Mouse (Mus musculus) embryonic facial prominence, embryonic 14.5 days (tissue): ENCODE data around the gene Cry2. TPM values are rescaled to one million over a fixed set of nuclear protein-coding genes. Genes with fewer than 3 reads are reported as not detected.

ENCODE experiments used
- ATAC-seq: fragments of 200-750 bp; cut with Nextera tagmentation; 2 replicates; pipeline ENCODE4 v1.8.0; 2017; ENCODE audit warnings: low read depth, moderate number of reproducible peaks, moderate TSS enrichment
- DNase-seq: peaks from one replicate; pipeline ENCODE4 v3.0.0-alpha.2; 2015; ENCODE audit warnings: low spot score
- H3K27ac ChIP-seq: fragments of 300-500 bp; sonication (generic); replicated peaks from 2 replicates; pipeline ENCODE4 v1.5.1; 2014; ENCODE audit warnings: low read depth, mild to moderate bottlenecking, low read length, moderate library complexity
- H3K27me3 ChIP-seq: fragments of 300-500 bp; sonication (generic); replicated peaks from 2 replicates; pipeline ENCODE4 v1.6.1; 2014; ENCODE audit warnings: low read length; ENCODE audit not compliant: control insufficient read depth, insufficient read depth
- H3K36me3 ChIP-seq: fragments of 300-500 bp; sonication (generic); 2 replicates; pipeline ENCODE4 v1.6.1; 2014; ENCODE audit warnings: low read length, mixed read lengths; ENCODE audit not compliant: control insufficient read depth, insufficient read depth
- H3K4me1 ChIP-seq: fragments of 300-500 bp; sonication (generic); 2 replicates; pipeline ENCODE4 v1.6.1; 2014; ENCODE audit warnings: antibody characterized with exemption, low read length; ENCODE audit not compliant: control insufficient read depth, insufficient read depth
- H3K4me2 ChIP-seq: fragments of 300-500 bp; sonication (generic); 2 replicates; pipeline ENCODE4 v1.6.1; 2014; ENCODE audit warnings: low read depth, mild to moderate bottlenecking, low read length, moderate library complexity, mixed read lengths
- H3K4me3 ChIP-seq: fragments of 300-500 bp; sonication (generic); 2 replicates; pipeline ENCODE4 v1.5.1; 2014; ENCODE audit warnings: low read depth, mild to moderate bottlenecking, low read length
- H3K9ac ChIP-seq: fragments of 300-500 bp; sonication (generic); 2 replicates; pipeline ENCODE4 v1.6.1; 2014; ENCODE audit warnings: low read depth, mild to moderate bottlenecking, low read length, moderate library complexity, mixed read lengths
- H3K9me3 ChIP-seq: fragments of 300-500 bp; sonication (generic); 2 replicates; pipeline ENCODE4 v1.6.1; 2016; ENCODE audit warnings: low read length; ENCODE audit not compliant: control insufficient read depth
- WGBS: fragments of 180-500 bp; shearing (Covaris S2); extraction: QIAGEN DNeasy Blood & Tissue Kit; methylation state at CpG from one replicate; pipeline ENCODE4 v1.1.7; 2014; 5-methylcytosine and 5-hydroxymethylcytosine counted together
- polyA plus RNA-seq: library from polyadenylated mRNA; unstranded; fragments of >200 nt; fragmentation: Nextera tagmentation; extraction: Ambion mirVana; gene quantifications from 2 replicates; pipeline ENCODE4 v1.2.1, GENCODE M21; 2014

The Cry2 gene
- polyA plus RNA-seq, 1 experiment from 2014 or later: 27.1 TPM

DNA sequence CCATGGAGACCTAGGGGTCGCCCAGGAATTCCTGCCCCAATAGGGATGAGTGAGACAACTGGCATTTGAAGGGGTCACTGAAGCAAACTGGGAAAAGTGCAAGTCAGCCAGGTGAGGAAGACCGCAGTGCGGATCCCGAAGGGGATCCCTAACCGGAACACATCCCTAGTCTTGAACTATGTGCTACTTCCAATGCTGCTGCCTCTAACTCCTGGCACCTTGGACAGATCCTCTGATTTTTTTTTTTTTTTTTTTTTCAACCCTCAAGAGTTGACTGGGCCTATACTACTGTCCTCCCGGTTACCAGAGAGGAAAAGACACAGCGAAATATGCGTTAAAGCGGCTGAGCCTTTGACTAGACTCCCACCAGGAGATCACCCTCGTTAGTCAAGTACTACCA, 44.2 kb downstream of the Cry2 start:
- Histone ChIP-seq H3K9ac (peak overlapping the region; percentile 76), H3K4me2 (peak overlapping the region; percentile 86), H3K4me1 (peaks cover 20% of the 10 kb centered on the region; the same call in 1 of the 2 replicates), H3K9me3 (no peaks in the 10 kb centered on the region), H3K4me3 (peak overlapping the region; percentile 73), H3K36me3 (peaks cover 28% of the 10 kb centered on the region), H3K27me3 (no peaks in the 10 kb centered on the region), H3K27ac (peak overlapping the region; percentile 83; the same call in 1 of the 2 replicates)
- ATAC-seq: no peak; the same call in 1 of the 2 replicates
- no peak for DNase-seq
- 4% methylated on average over 10 of the region's 10 CpGs for WGBS

DNA sequence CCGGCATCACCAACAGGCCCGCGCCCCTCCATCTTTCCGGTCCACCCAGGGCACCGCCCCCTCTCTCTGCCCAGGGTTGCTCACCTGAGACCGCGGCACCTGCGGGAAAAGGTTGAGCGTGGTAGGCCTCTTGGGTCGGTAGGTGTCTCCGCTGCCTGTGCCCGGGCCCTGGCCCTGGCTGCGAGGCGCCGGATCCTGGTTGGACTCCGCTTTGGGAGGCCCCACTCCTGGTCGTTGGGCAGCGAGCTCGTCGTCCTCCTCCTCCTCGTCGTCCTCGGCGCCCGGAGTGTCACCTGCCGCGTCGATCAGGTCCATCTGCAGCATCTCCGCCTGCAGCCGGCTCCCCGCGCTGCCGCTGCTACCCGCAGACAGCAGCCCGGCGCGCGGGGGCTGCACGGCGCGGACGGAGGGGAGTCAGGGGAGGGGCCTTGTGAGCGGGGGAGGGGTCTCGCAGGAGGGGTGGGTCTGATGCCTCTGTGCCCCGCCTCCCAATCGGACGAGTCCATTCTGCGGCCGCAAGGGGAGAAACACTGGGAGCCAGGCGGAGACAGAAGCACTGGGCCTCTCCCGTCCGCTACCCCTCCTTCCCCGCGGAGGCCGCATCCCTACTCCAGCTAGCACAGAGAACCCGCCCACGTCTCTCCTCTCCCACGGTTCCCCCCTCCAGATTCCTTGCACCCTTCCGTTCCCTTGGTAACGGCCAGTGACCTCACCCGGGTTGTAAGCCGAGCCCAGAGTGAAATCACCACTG, 44.8 kb downstream of the Cry2 start:
- H3K4me2 ChIP-seq: peak overlapping the region; percentile 86
- DNase-seq (peak; percentile 97), ATAC-seq (peak; percentile 93)
- peaks cover 20% of the 10 kb centered on the region; the same call in 1 of the 2 replicates for H3K4me1 ChIP-seq
- H3K27me3 ChIP-seq: no peaks in the 10 kb centered on the region
- no peaks in the 10 kb centered on the region for H3K9me3 ChIP-seq
- WGBS: under 1% methylated on average over 37 of the region's 62 CpGs
- peaks cover 33% of the 10 kb centered on the region for H3K36me3 ChIP-seq
- peak overlapping the region; percentile 83 for H3K27ac ChIP-seq
- peak overlapping the region; percentile 73 for H3K4me3 ChIP-seq
- H3K9ac ChIP-seq: peak overlapping the region; percentile 76

- 57% methylated on average over 3 of the region's 3 CpGs for WGBS
- H3K4me2 ChIP-seq: peak overlapping the region; percentile 86
- peak overlapping the region; percentile 73 for H3K4me3 ChIP-seq
- peaks cover 42% of the 10 kb centered on the region for H3K36me3 ChIP-seq
- H3K27ac ChIP-seq: no peak overlapping the region
- H3K4me1 ChIP-seq: peaks cover 20% of the 10 kb centered on the region; the same call in 1 of the 2 replicates
- ATAC-seq: no peak
- H3K27me3 ChIP-seq: no peaks in the 10 kb centered on the region
- DNase-seq: no peak
- peak overlapping the region; percentile 76 for H3K9ac ChIP-seq
- H3K9me3 ChIP-seq: no peaks in the 10 kb centered on the region
These were observed 45.7 kb downstream of the Cry2 start for GRCm38 (mm10) chr2:92388081-92388517.

- no peak for DNase-seq
- H3K27ac ChIP-seq: no peak overlapping the region
- no peaks in the 10 kb centered on the region for H3K27me3 ChIP-seq
- H3K9ac ChIP-seq: no peak overlapping the region; the same call in 1 of the 2 replicates
- ATAC-seq: no peak
- H3K4me1 ChIP-seq: peaks cover 20% of the 10 kb centered on the region; the same call in 1 of the 2 replicates
- 71% methylated on average over 4 of the region's 4 CpGs for WGBS
- 0 out of 2 replicates have a peak overlapping the region, but pooled peaks have one; percentile 86 for H3K4me2 ChIP-seq
- H3K36me3 ChIP-seq: peaks cover 47% of the 10 kb centered on the region
- H3K4me3 ChIP-seq: no peak overlapping the region
- H3K9me3 ChIP-seq: no peaks in the 10 kb centered on the region
These were observed 46.2 kb downstream of the Cry2 start for GRCm38 (mm10) chr2:92387646-92388045.

- WGBS: 92% methylated on average over 27 of the region's 30 CpGs
- ATAC-seq: no peak
- Histone ChIP-seq H3K4me1 (peaks cover 13% of the 10 kb centered on the region; the same call in 1 of the 2 replicates), H3K9me3 (no peaks in the 10 kb centered on the region), H3K4me2 (no peak overlapping the region), H3K27ac (no peak overlapping the region), H3K4me3 (no peak overlapping the region), H3K9ac (no peak overlapping the region), H3K27me3 (no peaks in the 10 kb centered on the region), H3K36me3 (peaks cover 53% of the 10 kb centered on the region)
- no peak for DNase-seq
These were observed 46.8 kb downstream of the Cry2 start for GRCm38 (mm10) chr2:92386821-92387570.

- Histone ChIP-seq H3K27me3 (no peaks in the 10 kb centered on the region), H3K4me3 (no peak overlapping the region), H3K9ac (no peak overlapping the region), H3K4me2 (no peak overlapping the region), H3K36me3 (peaks cover 68% of the 10 kb centered on the region), H3K27ac (no peak overlapping the region), H3K4me1 (peaks cover 12% of the 10 kb centered on the region; the same call in 1 of the 2 replicates), H3K9me3 (no peaks in the 10 kb centered on the region)
- 86% methylated on average over 21 of the region's 22 CpGs for WGBS
- DNase-seq: no peak
- no peak for ATAC-seq
These were observed 48.5 kb downstream of the Cry2 start for GRCm38 (mm10) chr2:92385113-92386051.

DNA sequence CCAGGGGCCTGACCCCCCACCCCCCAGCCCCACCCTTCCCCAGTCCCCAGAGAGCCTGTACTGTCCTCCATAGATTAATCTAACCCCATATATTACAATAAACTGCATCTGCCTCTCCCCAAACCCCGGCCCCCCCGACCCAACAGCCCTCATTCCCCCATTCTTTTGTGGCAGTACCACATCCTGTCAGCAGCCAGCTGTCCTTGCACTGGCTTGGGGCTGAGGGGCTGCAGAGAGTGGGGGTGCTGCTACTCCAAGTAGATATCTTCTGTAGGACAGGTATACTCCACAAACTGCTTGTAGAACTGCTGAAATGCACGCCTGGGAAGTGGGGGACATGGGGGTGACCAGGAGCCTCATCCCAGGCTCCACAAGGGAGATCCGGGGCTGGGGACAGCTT, 49.7 kb downstream of the Cry2 start:
- Histone ChIP-seq H3K4me3 (no peak overlapping the region), H3K4me2 (no peak overlapping the region), H3K27ac (no peak overlapping the region), H3K36me3 (peaks cover 80% of the 10 kb centered on the region), H3K9me3 (no peaks in the 10 kb centered on the region), H3K9ac (no peak overlapping the region), H3K4me1 (peaks cover 7% of the 10 kb centered on the region; the same call in 1 of the 2 replicates), H3K27me3 (no peaks in the 10 kb centered on the region)
- ATAC-seq (no peak), DNase-seq (no peak)
- 71% methylated on average over 4 of the region's 4 CpGs for WGBS

- Histone ChIP-seq H3K4me3 (no peak overlapping the region), H3K9ac (no peak overlapping the region), H3K27me3 (no peaks in the 10 kb centered on the region), H3K4me1 (no peaks in the 10 kb centered on the region), H3K36me3 (peaks cover 88% of the 10 kb centered on the region), H3K27ac (no peak overlapping the region), H3K9me3 (no peaks in the 10 kb centered on the region), H3K4me2 (no peak overlapping the region)
- WGBS: 90% methylated on average over 4 of the region's 4 CpGs
- DNase-seq (no peak), ATAC-seq (no peak)
These were observed 51.1 kb downstream of the Cry2 start for GRCm38 (mm10) chr2:92382759-92383158.
